In the genomic region with DNA sequence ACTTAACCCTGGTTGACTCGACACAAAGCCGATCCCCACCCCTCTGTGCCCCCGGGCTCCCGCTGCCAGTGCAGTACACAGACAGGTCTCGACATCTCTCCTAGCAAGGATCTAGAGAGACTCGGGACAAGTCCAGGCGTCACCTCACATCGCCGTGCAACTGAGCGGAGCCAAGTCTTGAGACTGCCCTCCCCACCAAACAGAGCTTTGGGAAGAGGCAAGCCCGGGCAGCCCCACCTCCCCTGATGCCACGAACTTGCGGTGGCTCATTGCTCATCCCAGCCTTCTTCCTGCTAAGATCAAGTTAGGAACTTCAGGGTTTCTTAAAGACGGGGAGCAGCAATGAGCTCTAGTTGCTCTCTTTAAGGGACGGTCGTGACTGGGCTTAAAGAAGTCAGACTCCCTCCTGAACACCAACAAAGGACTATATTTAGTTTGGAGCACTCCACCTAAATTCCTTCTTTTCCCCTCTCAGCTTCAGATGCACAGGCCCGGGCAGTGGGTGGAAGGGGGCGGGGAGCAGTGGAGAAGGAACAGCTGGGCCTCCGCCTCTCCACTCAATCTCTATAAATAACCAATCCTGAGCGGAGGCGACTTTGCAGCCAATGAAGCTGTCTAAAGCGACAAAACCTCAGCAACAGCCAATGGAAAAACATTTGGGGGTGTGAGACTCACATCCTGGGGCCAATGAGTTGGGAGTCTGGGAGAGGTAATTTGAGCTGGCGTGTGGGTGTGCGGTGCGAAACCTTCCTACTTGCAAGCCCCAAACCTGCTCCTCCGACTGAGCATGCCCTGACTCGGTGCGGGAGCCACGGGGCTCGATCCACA, we compare ENCODE assay signal across 8 mouse cellular contexts. TPM values are rescaled to one million over a fixed set of nuclear protein-coding genes. Genes with fewer than 3 reads are reported as not detected.
DNase-seq lines count a peak whose midpoint lies in the region; ATAC-seq lines count a peak whose summit lies in the region.

No protein-coding gene starts in this region.

- ATAC-seq in inflammation-experienced regulatory T-cells, adult 6 months = peak; percentile 78
- ATAC-seq in megakaryocyte-erythroid progenitor cell, adult 5-6 weeks (replicated peaks; ENCODE audit: low FRiP score, low TSS enrichment, poor library complexity, severe bottlenecking) = peak; percentile 84

- peak; percentile 92 to 97 for DNase-seq in adrenal gland, adult (ENCODE audit: inconsistent age in 2 of 2, low spot score in 1 of 2)
- peak; percentile 98 for DNase-seq in embryo, embryonic 10.5 days (ENCODE audit: low spot score)
- peak; percentile 93 for DNase-seq in gastrocnemius, postnatal 14 days
- DNase-seq in left cerebral cortex, postnatal 10 days (ENCODE audit: extremely low spot score in 1 of 2, low spot score in 2 of 2) = peak; percentile 96 to 97
- peak; percentile 94 for DNase-seq in right cerebral cortex, postnatal 25 days
- DNase-seq in urinary bladder, postnatal 4 days (ENCODE audit: low spot score in 2 of 2) = peak; percentile 90 to 94

- intact Hi-C loops in gastrocnemius, postnatal 14 days (cut with DNase I; ENCODE audit: low total_unique reads) = no loop called here
- intact Hi-C loops in left cerebral cortex, postnatal 10 days (cut with DNase I) = loop anchor here (5.0 to 10.0 kb wide), 4 partner anchors 86 to 829 kb away; no protein-coding TSS in a partner anchor

RNA-seq across cellular contexts. Expression of gene Rap2b, which starts 1.9 kb away (rescaled TPM):
- 1 to 10 TPM; 2.6 to 3.9 TPM for total RNA-seq in gastrocnemius, postnatal 14 days (2021)
- polyA plus RNA-seq in inflammation-experienced regulatory T-cells, adult 6 months (2017; shearing (Covaris generic)) = 10 to 100 TPM; 12.8 to 19.5 (median 16.4) TPM
- 10 to 100 TPM; 37.3 to 39.3 TPM for total RNA-seq in left cerebral cortex, postnatal 10 days (2021)
- 5.1 and 6.0 TPM in 2 replicates for total RNA-seq in megakaryocyte-erythroid progenitor cell, adult 5-6 weeks (2014; fragmentation: Nextera tagmentation)
- 9.6 and 11.4 TPM in 2 replicates for total RNA-seq in megakaryocyte-erythroid progenitor cell, adult 5-6 weeks (2017)

RNA-seq across cellular contexts. Expression of gene B430305J03Rik, which starts 2.4 kb away (rescaled TPM):
- under 1 TPM; 0.11 to 0.18 TPM for total RNA-seq in gastrocnemius, postnatal 14 days (2021)
- not detected for polyA plus RNA-seq in inflammation-experienced regulatory T-cells, adult 6 months (2017; shearing (Covaris generic))
- total RNA-seq in left cerebral cortex, postnatal 10 days (2021) = 1 to 10 TPM; 1.7 to 1.8 TPM
- 0.17 and 0.28 TPM in 2 replicates for total RNA-seq in megakaryocyte-erythroid progenitor cell, adult 5-6 weeks (2014; fragmentation: Nextera tagmentation)
- total RNA-seq in megakaryocyte-erythroid progenitor cell, adult 5-6 weeks (2017) = 0.05 and 0.19 TPM in 2 replicates

Comparison
In these comparisons a context has a peak if more than half of its experiments do, and no peak if none do; other contexts are left out.
1. Peak in every context shown above with its lines: DNase-seq and ATAC-seq.